Mouse (Mus musculus) brain, embryonic 14.5 days (tissue): ENCODE data around the gene Trappc5.

ENCODE experiments used
- CTCF ChIP-seq: fragments of 200-500 bp; IDR thresholded peaks from 2 replicates; pipeline ENCODE4 v1.5.1; 2012; ENCODE audit warnings: inconsistent platforms, mild to moderate bottlenecking, moderate library complexity, borderline replicate concordance; ENCODE audit not compliant: insufficient read depth, insufficient read length; ENCODE audit errors: extremely low read depth
- POLR2A ChIP-seq: fragments of 200-500 bp; IDR thresholded peaks from 2 replicates; pipeline ENCODE4 v1.6.1; 2012; ENCODE audit warnings: mild to moderate bottlenecking, inconsistent platforms, borderline replicate concordance; ENCODE audit not compliant: poor library complexity, insufficient read depth, insufficient read length, severe bottlenecking; ENCODE audit errors: extremely low read depth

GRCm38 (mm10) chr8:3679656-3680055, 3.6 kb downstream of the Trappc5 start:
- no peak for TF ChIP-seq POLR2A
- no peak for TF ChIP-seq CTCF
